9 mouse cellular contexts compared by ENCODE assay signal in the genomic region with DNA sequence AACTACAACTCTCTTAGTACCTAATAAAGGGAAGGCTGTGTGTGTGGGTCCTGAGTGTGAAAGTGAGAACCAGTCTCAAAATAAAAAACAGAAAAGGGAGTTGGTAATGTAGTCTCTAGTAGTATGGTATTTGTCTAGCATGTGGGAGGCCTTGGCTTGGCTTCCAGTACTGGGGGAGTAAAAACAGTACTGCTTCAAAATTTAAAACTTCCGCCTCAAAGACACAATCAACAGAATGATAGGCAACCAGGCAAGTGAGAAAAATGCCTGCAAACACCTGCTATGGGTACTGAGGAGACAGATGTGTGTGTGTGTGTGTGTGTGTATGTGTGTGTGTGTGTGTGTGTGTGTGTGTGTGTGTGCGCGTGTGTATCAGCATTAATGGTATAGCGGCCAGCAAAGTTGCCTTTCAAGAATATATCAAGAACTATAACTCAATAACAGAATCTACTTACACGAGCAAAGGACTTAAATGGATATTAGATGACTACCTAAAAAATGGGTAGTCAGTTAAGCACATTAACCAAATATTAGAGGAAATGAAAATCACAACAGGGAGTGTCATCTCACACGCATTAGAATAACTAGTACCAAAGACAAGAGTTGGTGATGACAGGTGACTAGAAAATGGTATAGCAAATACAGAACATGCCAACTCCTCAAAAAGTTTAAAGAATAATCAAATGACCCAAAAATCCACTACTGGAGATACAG. TPM values are rescaled to one million over a fixed set of nuclear protein-coding genes. Genes with fewer than 3 reads are reported as not detected.
DNase-seq lines count a peak whose midpoint lies in the region; ATAC-seq lines count a peak whose summit lies in the region.
"Had no signal": no experiment of that assay in that cellular context is flagged by ENCODE, and none has a peak within 500 bp of the region (broad histone marks: within the 10 kb centered on the region; RNA-seq: fewer than 3 reads in every experiment).

No protein-coding gene starts in this region.

- no peaks in the 10 kb centered on the region for H3K27me3 ChIP-seq in heart, embryonic 13.5 days (replicated peaks)
- no peaks in the 10 kb centered on the region for H3K27me3 ChIP-seq in limb, embryonic 13.5 days
- H3K27me3 ChIP-seq in stomach, embryonic 16.5 days (ENCODE audit: control insufficient read depth, insufficient read depth, low read length) = no peaks in the 10 kb centered on the region

- H3K4me3 ChIP-seq in heart, embryonic 13.5 days = peak overlapping the region; percentile 71
- peak overlapping the region; percentile 69 for H3K4me3 ChIP-seq in limb, embryonic 13.5 days
- H3K4me3 ChIP-seq in stomach, embryonic 16.5 days (replicated peaks; ENCODE audit: low read length) = no peak overlapping the region; the same call in 1 of the 2 replicates

- peaks cover 15% of the 10 kb centered on the region for H3K4me1 ChIP-seq in heart, embryonic 13.5 days
- H3K4me1 ChIP-seq in limb, embryonic 13.5 days = peaks cover 6% of the 10 kb centered on the region; the same call in 1 of the 2 replicates
- peaks cover 4% of the 10 kb centered on the region; the same call in 1 of the 2 replicates for H3K4me1 ChIP-seq in stomach, embryonic 16.5 days (ENCODE audit: control insufficient read depth, insufficient read depth, low read length)

- no peak overlapping the region; the same call in 1 of the 2 replicates for H3K27ac ChIP-seq in heart, embryonic 13.5 days (replicated peaks)
- H3K27ac ChIP-seq in limb, embryonic 13.5 days = no peak overlapping the region
- H3K27ac ChIP-seq in stomach, embryonic 16.5 days (ENCODE audit: low read length) = no peak overlapping the region

- 87% methylated on average over 6 of the region's 6 CpGs for WGBS in heart, embryonic 13.5 days
- 93% methylated on average over 6 of the region's 6 CpGs for WGBS in limb, embryonic 13.5 days
- WGBS in stomach, embryonic 16.5 days = 86% methylated on average over 6 of the region's 6 CpGs

- H3K4me2 ChIP-seq in heart, embryonic 13.5 days = peak overlapping the region; percentile 83
- peak overlapping the region; percentile 71 for H3K4me2 ChIP-seq in limb, embryonic 13.5 days (replicated peaks)
- H3K4me2 ChIP-seq in stomach, embryonic 16.5 days (ENCODE audit: low read depth, low read length) = peak overlapping the region; percentile 84; the same call in 1 of the 2 replicates

- H3K36me3 ChIP-seq in heart, embryonic 13.5 days = peaks cover 21% of the 10 kb centered on the region
- peaks cover 9% of the 10 kb centered on the region for H3K36me3 ChIP-seq in limb, embryonic 13.5 days
- H3K36me3 ChIP-seq in stomach, embryonic 16.5 days (ENCODE audit: control insufficient read depth, insufficient read depth, low read length) = no peaks in the 10 kb centered on the region

- no peaks in the 10 kb centered on the region for H3K9me3 ChIP-seq in heart, embryonic 13.5 days
- no peaks in the 10 kb centered on the region for H3K9me3 ChIP-seq in limb, embryonic 13.5 days
- H3K9me3 ChIP-seq in stomach, embryonic 16.5 days (replicated peaks; ENCODE audit: control insufficient read depth, low read length) = no peaks in the 10 kb centered on the region

- no peak for DNase-seq in heart, adult 18-20 months
- peak; percentile 42 for DNase-seq in right cerebral cortex, adult 18-20 months
- no peak for DNase-seq in right cerebral cortex, postnatal 14 days
- DNase-seq in gastrocnemius, postnatal 10 days = no peak
- DNase-seq in adrenal gland, postnatal 25 days = no peak
- DNase-seq: thymus, adult 2 months had no signal

- no peak for ATAC-seq in heart, embryonic 13.5 days (ENCODE audit: extremely low read depth, insufficient number of reproducible peaks, low FRiP score, low TSS enrichment)
- no peak for ATAC-seq in limb, embryonic 13.5 days (ENCODE audit: low FRiP score, low read depth)
- no peak for ATAC-seq in stomach, embryonic 16.5 days (ENCODE audit: insufficient read depth, low FRiP score)

- H3K9ac ChIP-seq in heart, embryonic 13.5 days = peak overlapping the region; percentile 84
- H3K9ac ChIP-seq in limb, embryonic 13.5 days = peak overlapping the region; percentile 76; the same call in 1 of the 2 replicates
- peak overlapping the region; percentile 1; the same call in 1 of the 2 replicates for H3K9ac ChIP-seq in stomach, embryonic 16.5 days (ENCODE audit: low read length)

RNA-seq across cellular contexts. Expression of gene Bloc1s5, which starts 1.5 kb away (rescaled TPM):
- 17.1 and 19.9 TPM in 2 replicates for polyA plus RNA-seq in heart, embryonic 13.5 days (2015; fragmentation: Nextera tagmentation; extraction: Ambion mirVana)
- 10 to 100 TPM; 12.7 to 13.0 TPM for total RNA-seq in heart, adult 18-20 months (2021)
- polyA plus RNA-seq in limb, embryonic 13.5 days (2015; fragmentation: Nextera tagmentation; extraction: Ambion mirVana) = 22.8 and 23.1 TPM in 2 replicates
- 15.2 and 18.5 TPM in 2 replicates for polyA plus RNA-seq in stomach, embryonic 16.5 days (2015; fragmentation: Nextera tagmentation; extraction: Ambion mirVana)
- total RNA-seq in gastrocnemius, postnatal 10 days (2021) = 1 to 10 TPM; 6.9 to 7.4 TPM
- 13.8 and 24.4 TPM in 2 replicates for total RNA-seq in adrenal gland, postnatal 25 days (2021)

RNA-seq across cellular contexts. Expression of gene Eef1e1, which starts 25.4 kb away (rescaled TPM):
- polyA plus RNA-seq in heart, embryonic 13.5 days (2015; fragmentation: Nextera tagmentation; extraction: Ambion mirVana) = 31.3 and 41.7 TPM in 2 replicates
- 10 to 100 TPM in 1 of 2 experiments, 1 to 10 TPM in 1; 9.3 to 14.2 TPM for total RNA-seq in heart, adult 18-20 months (2021)
- polyA plus RNA-seq in limb, embryonic 13.5 days (2015; fragmentation: Nextera tagmentation; extraction: Ambion mirVana) = 42.4 and 42.8 TPM in 2 replicates
- 37.6 and 38.6 TPM in 2 replicates for polyA plus RNA-seq in stomach, embryonic 16.5 days (2015; fragmentation: Nextera tagmentation; extraction: Ambion mirVana)
- total RNA-seq in gastrocnemius, postnatal 10 days (2021) = 10 to 100 TPM; 16.0 to 17.5 TPM
- 30.4 and 36.9 TPM in 2 replicates for total RNA-seq in adrenal gland, postnatal 25 days (2021)

Comparison
In these comparisons a context has a peak if more than half of its experiments do, and no peak if none do; other contexts are left out.
1. H3K9ac ChIP-seq: peak in every context shown above with its lines; median percentile 84 in heart, embryonic 13.5 days; 76 in limb, embryonic 13.5 days; 1 in stomach, embryonic 16.5 days.